Mouse (Mus musculus): ENCODE measurements around the gene Thap11. TPM values are rescaled to one million over a fixed set of nuclear protein-coding genes. Genes with fewer than 3 reads are reported as not detected.
"Not testable (repeated sequence)": the region's sequence is repeated elsewhere in the genome, so short reads cannot be mapped to it uniquely, and the experiment has no call there.

Thap11 gene
- polyA plus RNA-seq, 1 experiment: 9.3 TPM

GRCm38 (mm10) chr8:105833740-105834139 is 21.2 kb upstream of the Thap11 start:
- H3K4me1 ChIP-seq (ENCODE audit: control insufficient read depth, insufficient read depth, insufficient read length, low read length); H3K4me3 ChIP-seq (ENCODE audit: insufficient read depth, low read depth, low read length); H3K27ac ChIP-seq (replicated peaks; ENCODE audit: low read depth, low read length): not testable (repeated sequence)

GRCm38 (mm10) chr8:105835318-105835717 is 19.6 kb upstream of the Thap11 start:
- Histone ChIP-seq H3K4me3 (ENCODE audit: insufficient read depth, low read depth, low read length) (no peak overlapping the region), H3K4me1 (ENCODE audit: control insufficient read depth, insufficient read depth, insufficient read length, low read length) (no peaks in the 10 kb centered on the region), H3K27ac (replicated peaks; ENCODE audit: low read depth, low read length) (no peak overlapping the region)

- H3K27ac ChIP-seq (replicated peaks; ENCODE audit: low read depth, low read length): no peak overlapping the region
- no peaks in the 10 kb centered on the region for H3K4me1 ChIP-seq (ENCODE audit: control insufficient read depth, insufficient read depth, insufficient read length, low read length)
- H3K4me3 ChIP-seq (ENCODE audit: insufficient read depth, low read depth, low read length): no peak overlapping the region
Observed at GRCm38 (mm10) chr8:105836991-105837390, 17.9 kb upstream of the Thap11 start.

GRCm38 (mm10) chr8:105839209-105839608 is 15.7 kb upstream of the Thap11 start:
- Histone ChIP-seq H3K4me3 (ENCODE audit: insufficient read depth, low read depth, low read length) (no peak overlapping the region), H3K4me1 (ENCODE audit: control insufficient read depth, insufficient read depth, insufficient read length, low read length) (no peaks in the 10 kb centered on the region), H3K27ac (replicated peaks; ENCODE audit: low read depth, low read length) (no peak overlapping the region)

GRCm38 (mm10) chr8:105846678-105847077 is 8.3 kb upstream of the Thap11 start:
- Histone ChIP-seq H3K4me3 (ENCODE audit: insufficient read depth, low read depth, low read length) (no peak overlapping the region), H3K27ac (replicated peaks; ENCODE audit: low read depth, low read length) (no peak overlapping the region), H3K4me1 (ENCODE audit: control insufficient read depth, insufficient read depth, insufficient read length, low read length) (no peaks in the 10 kb centered on the region)

GRCm38 (mm10) chr8:105850014-105850413 is 4.9 kb upstream of the Thap11 start:
- Histone ChIP-seq H3K4me1 (ENCODE audit: control insufficient read depth, insufficient read depth, insufficient read length, low read length) (no peaks in the 10 kb centered on the region), H3K4me3 (ENCODE audit: insufficient read depth, low read depth, low read length) (no peak overlapping the region), H3K27ac (replicated peaks; ENCODE audit: low read depth, low read length) (no peak overlapping the region)

GRCm38 (mm10) chr8:105850611-105851010 is 4.3 kb upstream of the Thap11 start:
- Histone ChIP-seq H3K4me1 (ENCODE audit: control insufficient read depth, insufficient read depth, insufficient read length, low read length) (no peaks in the 10 kb centered on the region; the same call in 1 of the 2 replicates), H3K27ac (replicated peaks; ENCODE audit: low read depth, low read length) (no peak overlapping the region), H3K4me3 (ENCODE audit: insufficient read depth, low read depth, low read length) (no peak overlapping the region)

GRCm38 (mm10) chr8:105851651-105852143 is 3.2 kb upstream of the Thap11 start:
- H3K4me1 ChIP-seq (ENCODE audit: control insufficient read depth, insufficient read depth, insufficient read length, low read length): peaks cover 5% of the 10 kb centered on the region
- H3K4me3 ChIP-seq (ENCODE audit: insufficient read depth, low read depth, low read length): peak overlapping the region; percentile 93
- H3K27ac ChIP-seq (replicated peaks; ENCODE audit: low read depth, low read length): no peak overlapping the region

- no peak overlapping the region for H3K27ac ChIP-seq (replicated peaks; ENCODE audit: low read depth, low read length)
- H3K4me1 ChIP-seq (ENCODE audit: control insufficient read depth, insufficient read depth, insufficient read length, low read length): peaks cover 5% of the 10 kb centered on the region
- no peak overlapping the region for H3K4me3 ChIP-seq (ENCODE audit: insufficient read depth, low read depth, low read length)
Observed at GRCm38 (mm10) chr8:105852146-105852729, 2.7 kb upstream of the Thap11 start.

- no peak within 1 kb of the TSS for H3K4me3 ChIP-seq (ENCODE audit: insufficient read depth, low read depth, low read length)
- H3K4me1 ChIP-seq (ENCODE audit: control insufficient read depth, insufficient read depth, insufficient read length, low read length): peaks cover 8% of the 10 kb centered on the region
- H3K27ac ChIP-seq (replicated peaks; ENCODE audit: low read depth, low read length): no peak within 1 kb of the TSS
Observed at GRCm38 (mm10) chr8:105853178-105853577, 1.8 kb upstream of the Thap11 start, which contains the start of gene Cenpt. Cenpt (minus strand) TSS chr8:105853278.

GRCm38 (mm10) chr8:105854303-105854702 is 629 bp upstream of the Thap11 start:
- no peak overlapping the region for H3K4me3 ChIP-seq (ENCODE audit: insufficient read depth, low read depth, low read length)
- no peak overlapping the region for H3K27ac ChIP-seq (replicated peaks; ENCODE audit: low read depth, low read length)
- H3K4me1 ChIP-seq (ENCODE audit: control insufficient read depth, insufficient read depth, insufficient read length, low read length): peaks cover 8% of the 10 kb centered on the region

GRCm38 (mm10) chr8:105855248-105856167 is 576 bp downstream of the Thap11 start:
- H3K27ac ChIP-seq (replicated peaks; ENCODE audit: low read depth, low read length): peak overlapping the region; percentile 53
- peaks cover 8% of the 10 kb centered on the region for H3K4me1 ChIP-seq (ENCODE audit: control insufficient read depth, insufficient read depth, insufficient read length, low read length)
- peak overlapping the region; percentile 86 for H3K4me3 ChIP-seq (ENCODE audit: insufficient read depth, low read depth, low read length)

GRCm38 (mm10) chr8:105856168-105856835 is 1.4 kb downstream of the Thap11 start:
- Histone ChIP-seq H3K4me3 (ENCODE audit: insufficient read depth, low read depth, low read length) (peak overlapping the region; percentile 86), H3K4me1 (ENCODE audit: control insufficient read depth, insufficient read depth, insufficient read length, low read length) (peaks cover 8% of the 10 kb centered on the region), H3K27ac (replicated peaks; ENCODE audit: low read depth, low read length) (no peak overlapping the region)

GRCm38 (mm10) chr8:105858495-105858894 is 3.6 kb downstream of the Thap11 start:
- Histone ChIP-seq H3K27ac (replicated peaks; ENCODE audit: low read depth, low read length) (no peak overlapping the region), H3K4me1 (ENCODE audit: control insufficient read depth, insufficient read depth, insufficient read length, low read length) (peaks cover 8% of the 10 kb centered on the region), H3K4me3 (ENCODE audit: insufficient read depth, low read depth, low read length) (no peak overlapping the region)

GRCm38 (mm10) chr8:105859314-105859713 is 4.4 kb downstream of the Thap11 start:
- Histone ChIP-seq H3K4me1 (ENCODE audit: control insufficient read depth, insufficient read depth, insufficient read length, low read length) (peaks cover 8% of the 10 kb centered on the region), H3K4me3 (ENCODE audit: insufficient read depth, low read depth, low read length) (no peak overlapping the region), H3K27ac (replicated peaks; ENCODE audit: low read depth, low read length) (no peak overlapping the region)
